Mouse (Mus musculus): ENCODE measurements around the gene Sell. TPM values are rescaled to one million over a fixed set of nuclear protein-coding genes. Genes with fewer than 3 reads are reported as not detected.

Sell gene
- polyA plus RNA-seq, 1 experiment from 2014 or later, result 0.41 TPM

GRCm38 (mm10) chr1:164109763-164110162 lies 48.0 kb downstream of the Sell start:
- no peak overlapping the region for H3K9ac ChIP-seq (replicated peaks; ENCODE audit: low read depth, low read length)
- no peaks in the 10 kb centered on the region for H3K36me3 ChIP-seq (ENCODE audit: control insufficient read depth, insufficient read depth, low read length)
- H3K9me3 ChIP-seq (ENCODE audit: control insufficient read depth, low read depth, low read length), result no peaks in the 10 kb centered on the region
- H3K27ac ChIP-seq (ENCODE audit: low read length), result no peak overlapping the region
- H3K4me1 ChIP-seq (ENCODE audit: control insufficient read depth, insufficient read depth, low read length), result no peaks in the 10 kb centered on the region
- H3K4me3 ChIP-seq (ENCODE audit: low read depth, low read length), result no peak overlapping the region
- H3K27me3 ChIP-seq (ENCODE audit: control insufficient read depth, insufficient read depth, low read length), result no peaks in the 10 kb centered on the region
- H3K4me2 ChIP-seq (replicated peaks; ENCODE audit: low read depth, low read length), result no peak overlapping the region
- WGBS, result 78% methylated on average over 2 of the region's 2 CpGs
- no peak for ATAC-seq (ENCODE audit: insufficient number of reproducible peaks, insufficient read depth, low FRiP score, low read depth)

DNA sequence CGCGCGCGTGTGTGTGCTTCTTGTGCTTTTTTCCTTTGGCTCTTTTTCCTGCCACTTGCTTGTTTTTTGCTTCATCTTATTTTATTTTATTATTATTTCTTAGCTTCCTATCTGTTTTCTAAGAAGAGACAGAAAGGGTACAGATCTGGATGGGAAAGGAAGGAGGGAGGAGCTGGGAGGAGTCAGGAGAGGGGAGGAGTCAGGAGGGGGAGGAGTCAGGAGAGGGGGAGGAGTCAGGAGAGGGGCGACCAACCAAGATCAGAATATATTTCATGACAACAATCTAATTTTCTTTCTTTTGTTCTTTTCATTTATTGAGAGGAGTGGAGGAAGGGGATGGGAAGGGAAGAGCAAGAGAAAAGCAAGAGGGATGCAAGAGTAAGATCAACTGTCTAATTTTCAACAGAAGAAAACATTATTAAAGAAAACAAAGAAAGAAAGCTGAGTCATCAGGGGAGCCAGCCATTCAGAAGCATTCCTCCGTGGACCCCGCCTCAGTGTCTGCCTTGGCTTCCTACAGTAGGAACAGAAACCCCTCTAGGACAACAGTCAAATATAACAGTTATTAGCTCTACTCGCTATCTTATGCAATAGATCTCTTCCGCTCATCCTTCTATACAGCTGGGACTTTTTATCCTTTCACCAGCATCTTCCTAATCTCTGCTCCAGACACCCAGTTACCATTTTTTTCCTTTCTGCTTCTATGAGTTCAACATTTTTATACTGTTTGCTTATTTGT lies 49.0 kb downstream of the Sell start:
- no peak overlapping the region for H3K27ac ChIP-seq (ENCODE audit: low read length)
- H3K4me2 ChIP-seq (replicated peaks; ENCODE audit: low read depth, low read length), result no peak overlapping the region
- no peak overlapping the region for H3K9ac ChIP-seq (replicated peaks; ENCODE audit: low read depth, low read length)
- H3K4me3 ChIP-seq (ENCODE audit: low read depth, low read length), result no peak overlapping the region
- H3K9me3 ChIP-seq (ENCODE audit: control insufficient read depth, low read depth, low read length), result no peaks in the 10 kb centered on the region
- no peak for ATAC-seq (ENCODE audit: insufficient number of reproducible peaks, insufficient read depth, low FRiP score, low read depth)
- H3K36me3 ChIP-seq (ENCODE audit: control insufficient read depth, insufficient read depth, low read length), result no peaks in the 10 kb centered on the region
- 95% methylated on average over 9 of the region's 9 CpGs for WGBS
- H3K27me3 ChIP-seq (ENCODE audit: control insufficient read depth, insufficient read depth, low read length), result no peaks in the 10 kb centered on the region
- H3K4me1 ChIP-seq (ENCODE audit: control insufficient read depth, insufficient read depth, low read length), result no peaks in the 10 kb centered on the region

DNA sequence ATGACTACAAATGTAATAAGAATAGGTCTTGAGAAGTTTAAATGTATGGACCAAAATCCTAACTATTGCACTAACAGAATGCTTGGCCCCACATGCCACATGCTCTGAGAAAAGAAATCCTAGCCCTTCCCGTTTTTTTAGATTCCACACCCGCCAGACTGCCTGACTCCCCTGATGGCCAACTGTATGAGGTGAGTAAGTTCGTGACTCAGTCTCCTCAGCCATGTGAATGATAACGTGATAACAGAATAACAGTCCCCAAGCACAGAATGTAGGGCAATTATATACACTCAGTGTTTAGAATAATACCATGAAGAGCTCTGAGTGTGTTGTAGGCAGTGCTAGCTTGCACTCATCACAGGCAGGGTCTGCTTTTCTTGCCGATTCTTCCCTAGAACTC lies 52.5 kb downstream of the Sell start:
- Histone ChIP-seq H3K9ac (replicated peaks; ENCODE audit: low read depth, low read length) (no peak overlapping the region), H3K36me3 (ENCODE audit: control insufficient read depth, insufficient read depth, low read length) (no peaks in the 10 kb centered on the region), H3K4me1 (ENCODE audit: control insufficient read depth, insufficient read depth, low read length) (no peaks in the 10 kb centered on the region), H3K4me3 (ENCODE audit: low read depth, low read length) (no peak overlapping the region), H3K27me3 (ENCODE audit: control insufficient read depth, insufficient read depth, low read length) (no peaks in the 10 kb centered on the region), H3K4me2 (replicated peaks; ENCODE audit: low read depth, low read length) (no peak overlapping the region), H3K9me3 (ENCODE audit: control insufficient read depth, low read depth, low read length) (no peaks in the 10 kb centered on the region), H3K27ac (ENCODE audit: low read length) (no peak overlapping the region)
- ATAC-seq (ENCODE audit: insufficient number of reproducible peaks, insufficient read depth, low FRiP score, low read depth), result no peak
- 67% methylated on average over 5 of the region's 5 CpGs for WGBS

DNA sequence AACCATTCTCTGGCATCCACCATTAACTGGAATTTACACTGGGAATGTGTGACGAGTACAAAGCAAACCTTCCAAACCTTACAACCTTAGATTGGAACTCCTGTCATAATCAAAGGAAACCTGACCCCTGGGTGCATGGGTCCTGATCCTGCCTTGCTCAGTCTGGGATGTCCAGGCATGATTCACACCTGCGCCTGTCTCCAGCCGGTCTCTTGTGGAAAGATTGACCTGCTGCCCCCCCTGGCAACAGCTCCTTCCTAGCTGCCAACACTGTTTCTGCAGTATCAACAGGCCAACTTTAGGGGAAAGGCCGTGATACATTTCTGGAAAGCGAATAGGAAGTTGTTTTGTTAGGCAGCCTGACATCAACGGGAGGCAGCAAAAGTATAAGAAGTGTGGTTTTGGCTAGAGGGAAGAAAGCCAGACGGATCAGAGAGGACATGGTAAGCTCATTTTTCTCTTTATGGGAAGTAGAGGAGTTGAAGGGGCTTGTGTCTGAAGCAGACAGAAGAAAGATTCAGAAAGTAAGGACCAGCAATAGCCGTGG lies 53.2 kb downstream of the Sell start, which contains the start of gene Selp:
Gene Selp (plus strand): TSS at position 318 of the 547 bp plus-strand sequence.
- no peak within 1 kb of the TSS for H3K27ac ChIP-seq (ENCODE audit: low read length)
- H3K4me3 ChIP-seq (ENCODE audit: low read depth, low read length), result no peak within 1 kb of the TSS
- H3K9me3 ChIP-seq (ENCODE audit: control insufficient read depth, low read depth, low read length), result no peaks in the 10 kb centered on the region
- no peak for ATAC-seq (ENCODE audit: insufficient number of reproducible peaks, insufficient read depth, low FRiP score, low read depth)
- H3K27me3 ChIP-seq (ENCODE audit: control insufficient read depth, insufficient read depth, low read length), result no peaks in the 10 kb centered on the region
- no peaks in the 10 kb centered on the region for H3K4me1 ChIP-seq (ENCODE audit: control insufficient read depth, insufficient read depth, low read length)
- no peak within 1 kb of the TSS for H3K9ac ChIP-seq (replicated peaks; ENCODE audit: low read depth, low read length)
- WGBS, result 64% methylated on average over 8 of the region's 8 CpGs
- no peak within 1 kb of the TSS for H3K4me2 ChIP-seq (replicated peaks; ENCODE audit: low read depth, low read length)
- no peaks in the 10 kb centered on the region for H3K36me3 ChIP-seq (ENCODE audit: control insufficient read depth, insufficient read depth, low read length)

GRCm38 (mm10) chr1:164115647-164116046 lies 53.9 kb downstream of the Sell start:
- Histone ChIP-seq H3K9me3 (ENCODE audit: control insufficient read depth, low read depth, low read length) (no peaks in the 10 kb centered on the region), H3K9ac (replicated peaks; ENCODE audit: low read depth, low read length) (no peak overlapping the region), H3K27me3 (ENCODE audit: control insufficient read depth, insufficient read depth, low read length) (no peaks in the 10 kb centered on the region), H3K4me3 (ENCODE audit: low read depth, low read length) (no peak overlapping the region), H3K4me2 (replicated peaks; ENCODE audit: low read depth, low read length) (no peak overlapping the region), H3K4me1 (ENCODE audit: control insufficient read depth, insufficient read depth, low read length) (no peaks in the 10 kb centered on the region), H3K27ac (ENCODE audit: low read length) (no peak overlapping the region), H3K36me3 (ENCODE audit: control insufficient read depth, insufficient read depth, low read length) (no peaks in the 10 kb centered on the region)
- no peak for ATAC-seq (ENCODE audit: insufficient number of reproducible peaks, insufficient read depth, low FRiP score, low read depth)
- 85% methylated on average over 6 of the region's 6 CpGs for WGBS

- Histone ChIP-seq H3K4me3 (ENCODE audit: low read depth, low read length) (no peak overlapping the region), H3K27ac (ENCODE audit: low read length) (no peak overlapping the region), H3K4me1 (ENCODE audit: control insufficient read depth, insufficient read depth, low read length) (no peaks in the 10 kb centered on the region), H3K27me3 (ENCODE audit: control insufficient read depth, insufficient read depth, low read length) (no peaks in the 10 kb centered on the region), H3K36me3 (ENCODE audit: control insufficient read depth, insufficient read depth, low read length) (no peaks in the 10 kb centered on the region), H3K9me3 (ENCODE audit: control insufficient read depth, low read depth, low read length) (no peaks in the 10 kb centered on the region), H3K9ac (replicated peaks; ENCODE audit: low read depth, low read length) (no peak overlapping the region), H3K4me2 (replicated peaks; ENCODE audit: low read depth, low read length) (no peak overlapping the region)
- 81% methylated on average over 6 of the region's 6 CpGs for WGBS
- no peak for ATAC-seq (ENCODE audit: insufficient number of reproducible peaks, insufficient read depth, low FRiP score, low read depth)
Measured at GRCm38 (mm10) chr1:164117869-164118268, 56.1 kb downstream of the Sell start.

DNA sequence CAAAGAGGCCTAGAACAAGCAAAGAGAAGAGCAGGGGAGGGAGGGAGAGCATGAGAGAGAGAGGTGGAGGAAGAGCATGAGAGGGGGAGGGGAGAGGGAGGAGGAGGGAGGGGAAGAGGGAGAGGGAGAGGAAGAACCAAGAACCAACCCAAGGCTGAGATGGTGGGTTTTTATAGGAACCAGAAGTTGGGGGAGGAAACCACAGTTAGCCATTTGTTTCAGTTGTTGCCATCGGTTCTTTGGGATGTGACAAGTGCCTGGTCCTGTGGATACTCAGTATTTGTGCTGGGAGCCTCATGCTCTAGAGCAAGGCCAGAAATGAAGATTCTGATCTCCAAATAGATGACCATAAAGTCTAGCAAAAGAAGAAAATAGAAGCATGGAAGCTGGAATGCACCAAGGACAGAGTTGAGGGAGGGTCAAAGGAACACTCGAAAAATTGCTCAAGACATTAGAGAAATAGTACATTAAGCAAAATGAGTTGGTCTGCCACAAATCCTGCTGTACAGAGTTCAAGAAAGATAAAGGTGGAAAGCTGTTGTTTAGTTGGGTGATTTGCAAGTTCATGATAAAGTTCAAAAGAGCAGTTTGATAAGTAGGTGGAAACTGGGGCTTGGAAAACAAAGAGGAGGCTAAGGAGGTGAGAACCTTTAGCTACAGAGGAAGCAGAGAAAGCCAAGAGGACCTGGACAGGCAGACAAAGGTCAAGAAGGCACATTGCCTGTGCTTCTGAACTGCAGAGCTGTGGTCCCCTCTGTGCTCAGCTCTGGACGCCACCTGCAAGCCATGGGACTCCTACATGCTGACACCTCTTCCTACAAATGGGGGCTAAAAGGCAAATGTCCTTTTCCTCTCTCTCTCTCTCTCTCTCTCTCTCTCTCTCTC lies 58.4 kb downstream of the Sell start:
- no peak for ATAC-seq (ENCODE audit: insufficient number of reproducible peaks, insufficient read depth, low FRiP score, low read depth)
- Histone ChIP-seq H3K36me3 (ENCODE audit: control insufficient read depth, insufficient read depth, low read length) (no peaks in the 10 kb centered on the region), H3K4me2 (replicated peaks; ENCODE audit: low read depth, low read length) (no peak overlapping the region), H3K4me1 (ENCODE audit: control insufficient read depth, insufficient read depth, low read length) (no peaks in the 10 kb centered on the region), H3K9ac (replicated peaks; ENCODE audit: low read depth, low read length) (no peak overlapping the region), H3K4me3 (ENCODE audit: low read depth, low read length) (no peak overlapping the region), H3K27me3 (ENCODE audit: control insufficient read depth, insufficient read depth, low read length) (no peaks in the 10 kb centered on the region), H3K9me3 (ENCODE audit: control insufficient read depth, low read depth, low read length) (no peaks in the 10 kb centered on the region), H3K27ac (ENCODE audit: low read length) (no peak overlapping the region)
- 62% methylated on average over 3 of the region's 3 CpGs for WGBS

DNA sequence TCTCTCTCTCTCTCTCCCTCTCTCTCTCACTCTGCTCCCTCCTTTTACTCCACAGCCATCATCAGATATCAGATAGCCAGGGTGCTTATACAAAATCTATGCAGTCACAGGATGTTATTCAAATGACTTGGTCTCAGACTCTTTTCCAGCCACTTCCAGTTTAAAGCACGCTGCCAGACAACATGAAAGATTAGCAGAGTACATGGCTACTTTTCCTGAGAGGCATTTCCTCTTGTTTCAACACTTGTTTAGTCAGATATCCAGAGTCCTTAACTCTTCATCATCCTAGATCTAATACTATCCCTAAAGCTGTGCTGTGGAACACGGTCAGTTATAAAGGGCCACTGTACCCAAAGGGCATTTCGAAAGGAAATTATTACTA lies 59.0 kb downstream of the Sell start:
- no peak overlapping the region for H3K9ac ChIP-seq (replicated peaks; ENCODE audit: low read depth, low read length)
- H3K36me3 ChIP-seq (ENCODE audit: control insufficient read depth, insufficient read depth, low read length), result no peaks in the 10 kb centered on the region
- no peak overlapping the region for H3K4me2 ChIP-seq (replicated peaks; ENCODE audit: low read depth, low read length)
- H3K4me1 ChIP-seq (ENCODE audit: control insufficient read depth, insufficient read depth, low read length), result no peaks in the 10 kb centered on the region
- no peak overlapping the region for H3K27ac ChIP-seq (ENCODE audit: low read length)
- ATAC-seq (ENCODE audit: insufficient number of reproducible peaks, insufficient read depth, low FRiP score, low read depth), result no peak
- 79% methylated on average over 3 of the region's 3 CpGs for WGBS
- H3K9me3 ChIP-seq (ENCODE audit: control insufficient read depth, low read depth, low read length), result no peaks in the 10 kb centered on the region
- H3K4me3 ChIP-seq (ENCODE audit: low read depth, low read length), result no peak overlapping the region
- H3K27me3 ChIP-seq (ENCODE audit: control insufficient read depth, insufficient read depth, low read length), result no peaks in the 10 kb centered on the region

Measured in stomach, embryonic 14.5 days (tissue).